Mouse (Mus musculus) C2C12 (cell line): ENCODE measurements at regions not wholly inside any gene's neighbourhood (a gene's known extent, or its start where the extent isn't known, plus 50 kb on each side); places are given as distances from the start of the nearest gene placed in this dataset.

Source experiments
- CEBPB ChIP-seq: IDR thresholded peaks from one replicate; pipeline ENCODE4 v1.6.1; 2011; ENCODE audit warnings: low read depth, mild to moderate bottlenecking, control low read depth, moderate library complexity
- CTCF ChIP-seq: IDR thresholded peaks from one replicate; pipeline ENCODE4 v1.5.1; 2011; ENCODE audit not compliant: control insufficient read depth, insufficient read depth, insufficient read length
- FOSL1 ChIP-seq: IDR thresholded peaks from one replicate; pipeline ENCODE4 v1.8.0; 2011; ENCODE audit warnings: mild to moderate bottlenecking, low read length; ENCODE audit not compliant: poor library complexity, insufficient read depth, severe bottlenecking
- MAX ChIP-seq: IDR thresholded peaks from one replicate; pipeline ENCODE4 v1.6.1; 2011; ENCODE audit warnings: mild to moderate bottlenecking, control low read depth
- MYOD1 ChIP-seq: IDR thresholded peaks from one replicate; pipeline ENCODE4 v1.6.1; 2011; ENCODE audit warnings: low read depth; ENCODE audit not compliant: control insufficient read depth, insufficient read length
- MYOG ChIP-seq: IDR thresholded peaks from one replicate; pipeline ENCODE4 v1.6.1; 2011; ENCODE audit not compliant: control insufficient read depth, insufficient read length; ENCODE audit errors: extremely low read depth

GRCm38 (mm10) chr2:8394128-8394527 lies 884.8 kb upstream of the Celf2 start:
- TF ChIP-seq CTCF = no peak
- TF ChIP-seq MAX = no peak
- no peak for TF ChIP-seq FOSL1
- no peak for TF ChIP-seq CEBPB
- no peak for TF ChIP-seq MYOG
- no peak for TF ChIP-seq MYOD1
